Mouse (Mus musculus) erythroblast, embryonic 14.5 days (primary cell): ENCODE data around the gene Apoc1.

Experiments
- GATA1 ChIP-seq: IDR thresholded peaks from 2 replicates; pipeline ENCODE4 v1.6.1; 2012; ENCODE audit warnings: low read length, inconsistent platforms, mixed read lengths
- TAL1 ChIP-seq: IDR thresholded peaks from 3 replicates; pipeline ENCODE4 v1.6.1; 2012; ENCODE audit warnings: low read length, inconsistent platforms, mixed read lengths

- TF ChIP-seq GATA1 (no peak), TAL1 (no peak)
Observed at GRCm38 (mm10) chr7:19734178-19734666, 41.8 kb upstream of the Apoc1 start.
